Mouse (Mus musculus): ENCODE data around the gene Pip5kl1. TPM values are rescaled to one million over a fixed set of nuclear protein-coding genes. Genes with fewer than 3 reads are reported as not detected.

Pip5kl1 gene
- total RNA-seq, 2 experiments from 2014 or later = not detected

DNA sequence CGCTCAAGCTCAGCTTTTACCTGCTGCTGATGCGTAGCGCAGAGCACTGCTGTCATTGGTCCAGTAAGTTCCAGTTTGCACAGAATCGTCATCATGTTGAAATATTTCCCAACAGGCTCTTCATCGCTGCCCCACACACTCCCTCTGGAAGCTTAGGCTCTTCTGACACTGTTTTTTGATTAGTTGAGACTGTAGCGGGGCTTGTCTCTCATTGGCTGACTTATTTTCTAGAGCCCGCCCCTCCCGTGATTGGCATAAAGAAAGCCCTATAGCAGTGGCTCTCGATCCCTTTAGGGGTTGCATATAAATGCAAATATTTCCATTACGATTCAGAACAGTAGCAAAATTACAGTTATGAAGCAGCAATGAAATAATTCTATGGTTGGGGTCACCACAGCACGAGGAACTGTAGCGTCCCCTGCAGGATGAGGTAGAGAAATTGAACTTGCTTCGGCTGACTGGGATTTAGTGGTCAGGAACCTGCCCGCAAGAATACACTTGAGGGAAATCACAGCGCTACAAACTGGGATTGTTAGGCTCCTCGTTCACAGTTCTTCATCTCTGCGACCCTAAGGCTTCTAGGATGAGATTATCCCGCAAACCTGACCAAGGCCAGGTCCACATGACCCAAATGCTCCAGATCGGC is 7.0 kb downstream of the Pip5kl1 start:
- intact Hi-C loops (cut with DNase I) = loop anchor here (2.0 to 5.0 kb wide), 2 partner anchors 36 to 107 kb away; no protein-coding TSS in a partner anchor
- DNase-seq (ENCODE audit: low spot score) = no peak

DNA sequence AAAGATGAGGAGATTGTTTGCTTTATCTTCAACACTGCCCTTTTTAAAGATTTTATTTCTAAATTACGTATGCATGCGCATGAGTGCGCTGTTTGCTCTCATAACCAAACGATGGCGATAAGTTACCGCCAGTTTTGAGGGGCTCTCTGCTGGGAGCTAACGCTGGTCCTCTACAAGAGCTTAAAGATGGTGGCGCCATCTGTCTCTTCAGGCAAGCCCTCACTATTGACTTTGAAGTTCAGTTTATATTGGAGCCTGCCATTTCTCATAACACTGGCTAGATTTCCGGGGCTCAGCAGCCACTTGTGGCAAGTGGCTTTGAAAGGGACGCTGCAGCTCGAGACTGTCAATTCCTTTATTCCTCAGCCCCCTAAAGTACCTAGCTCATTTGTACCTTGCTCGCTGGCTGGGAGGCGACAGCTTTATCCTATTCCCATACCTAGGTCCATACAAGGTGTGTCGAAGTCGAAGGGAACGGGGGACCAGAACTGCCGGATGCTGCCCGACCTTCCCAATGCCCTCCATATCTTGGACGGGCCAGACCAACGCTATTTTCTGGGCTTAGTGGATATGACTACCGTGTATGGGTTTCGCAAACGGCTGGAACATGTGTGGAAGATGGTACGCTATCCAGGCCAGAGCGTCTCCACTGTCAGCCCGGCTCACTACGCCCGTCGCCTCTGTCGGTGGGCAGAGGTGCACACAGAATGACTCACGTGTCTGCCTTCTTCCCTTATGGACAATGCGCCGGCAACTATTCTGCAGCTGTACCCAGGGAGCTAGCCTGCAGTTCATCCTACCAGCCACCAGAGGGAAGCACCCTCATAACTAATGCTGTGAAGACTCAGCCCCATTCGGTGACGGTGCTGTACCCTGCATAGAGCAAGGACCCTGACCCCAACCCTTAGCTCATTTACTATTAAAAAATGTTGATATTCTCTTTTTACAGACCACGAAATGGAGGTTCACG is 8.5 kb downstream of the Pip5kl1 start:
- DNase-seq (ENCODE audit: low spot score) = peak; percentile 66
- intact Hi-C loops (cut with DNase I) = loop anchor here (1.0 to 5.0 kb wide), 3 partner anchors 19 to 106 kb away; no protein-coding TSS in a partner anchor

DNA sequence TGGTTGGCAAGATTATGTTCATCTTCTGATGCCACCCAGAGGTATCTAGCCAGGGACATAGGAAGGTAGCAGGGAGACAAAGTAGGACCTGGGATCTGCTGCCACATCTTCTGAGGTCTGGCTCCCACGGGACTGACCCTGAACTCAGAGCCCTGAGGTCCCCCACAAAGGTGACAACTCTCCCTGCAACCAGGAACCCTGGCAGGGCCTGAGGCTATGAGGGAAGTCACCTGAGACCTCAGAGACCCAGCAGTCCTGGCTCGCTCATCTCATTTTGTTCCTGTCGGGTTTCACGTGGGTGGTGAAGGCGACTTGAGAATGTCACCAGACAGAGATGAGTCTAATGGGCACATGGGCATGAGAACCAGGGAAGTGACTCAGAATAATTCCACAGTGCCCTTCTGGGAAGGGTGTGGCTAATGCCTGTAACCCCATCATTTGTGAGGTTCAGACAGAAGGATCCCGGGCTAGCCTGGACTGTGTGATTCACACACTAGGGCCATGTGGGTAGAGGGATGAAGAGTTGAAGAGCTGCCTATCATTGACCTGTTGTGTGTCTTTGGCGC is 10.6 kb downstream of the Pip5kl1 start:
- no peak for DNase-seq (ENCODE audit: low spot score)
- intact Hi-C loops (cut with DNase I) = no loop called here

DNA sequence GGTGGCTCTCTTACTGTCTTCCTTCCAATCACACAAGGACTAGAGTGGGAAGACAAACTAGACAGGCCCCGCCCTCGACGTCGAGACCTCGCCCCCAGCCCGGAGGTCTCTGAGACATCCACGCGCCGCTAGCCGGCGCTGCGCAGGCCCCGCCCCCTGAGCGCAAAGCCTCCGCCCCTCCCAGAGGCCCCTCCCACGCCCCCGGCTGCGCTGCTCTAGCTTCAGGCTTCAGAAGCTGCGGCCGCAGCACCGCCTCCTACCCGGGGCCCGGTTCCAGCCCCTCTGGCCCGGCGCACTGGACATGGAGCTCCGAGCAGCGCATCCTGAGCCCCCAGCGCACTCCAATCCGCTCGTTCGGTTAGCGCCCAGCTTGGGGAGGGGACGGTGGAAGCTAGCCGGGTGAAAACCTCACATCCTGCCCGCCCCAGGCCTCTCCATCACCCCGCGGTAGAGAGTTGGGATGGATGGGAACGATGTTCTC is 12.3 kb downstream of the Pip5kl1 start, which contains the start of gene St6galnac4:
TSS of gene St6galnac4 (plus strand) at position 225 of the 481 bp plus-strand sequence.
- intact Hi-C loops (cut with DNase I) = loop anchor here (1.0 kb wide), 1 partner anchor 17 kb away; no protein-coding TSS in a partner anchor
- DNase-seq (ENCODE audit: low spot score) = peak; percentile 86

DNA sequence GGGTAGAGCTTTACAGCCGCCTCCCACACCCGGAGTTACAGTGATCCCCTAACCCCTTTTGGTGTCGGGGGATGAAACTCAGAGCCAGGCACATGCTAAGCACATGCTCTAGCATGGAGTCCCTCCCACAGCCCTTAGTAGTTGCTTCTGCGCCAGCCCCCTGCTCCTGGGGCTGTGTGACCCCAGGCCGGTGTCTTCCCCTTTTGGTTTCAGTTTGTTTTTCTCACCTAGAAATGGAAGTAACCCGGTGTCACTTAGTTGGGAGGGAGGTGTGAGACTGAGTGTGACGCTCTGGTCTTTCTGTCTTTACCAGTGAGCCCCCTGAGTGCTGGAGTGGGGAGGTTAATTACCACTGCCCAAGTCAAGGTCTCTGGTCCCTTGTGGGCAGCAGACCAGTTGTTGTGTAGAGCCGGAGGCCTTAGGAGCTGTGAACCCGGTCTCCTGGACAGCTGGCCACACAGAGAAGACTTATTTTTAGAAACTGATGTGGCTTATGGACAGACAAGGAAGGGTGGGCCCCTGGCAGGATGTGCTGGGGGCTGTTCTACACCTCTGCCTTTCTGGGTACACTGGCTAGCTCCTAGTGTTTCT is 13.2 kb downstream of the Pip5kl1 start:
- intact Hi-C loops (cut with DNase I) = no loop called here
- DNase-seq (ENCODE audit: low spot score) = peak; percentile 48

DNA sequence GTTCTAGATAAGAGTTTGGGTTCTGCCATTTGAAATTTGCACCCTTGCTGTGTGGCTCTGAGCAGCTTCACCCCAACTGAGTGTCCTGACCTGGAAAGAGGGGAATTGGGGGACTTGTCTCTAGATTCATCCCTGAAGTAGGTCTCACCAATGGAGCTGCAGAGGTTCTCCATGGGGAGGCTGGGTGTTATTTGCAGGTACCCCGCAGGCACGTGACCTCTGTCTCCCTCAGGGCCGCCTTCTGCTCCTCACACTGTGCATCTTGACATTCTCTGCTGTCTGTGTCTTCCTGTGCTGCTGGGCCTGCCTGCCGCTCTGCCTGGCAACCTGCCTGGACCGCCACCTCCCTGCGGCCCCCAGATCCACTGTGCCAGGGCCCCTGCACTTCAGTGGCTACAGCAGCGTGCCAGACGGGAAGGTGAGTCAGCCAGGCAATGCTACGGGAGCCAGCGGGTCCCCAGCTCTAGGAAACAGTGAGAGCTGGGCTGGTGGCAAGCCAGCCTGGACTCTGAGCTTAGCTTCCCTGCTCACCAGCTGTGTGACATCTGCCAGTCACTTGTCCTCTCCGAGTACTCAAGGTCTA is 14.7 kb downstream of the Pip5kl1 start:
- peak; percentile 48 for DNase-seq (ENCODE audit: low spot score)
- intact Hi-C loops (cut with DNase I) = no loop called here

DNA sequence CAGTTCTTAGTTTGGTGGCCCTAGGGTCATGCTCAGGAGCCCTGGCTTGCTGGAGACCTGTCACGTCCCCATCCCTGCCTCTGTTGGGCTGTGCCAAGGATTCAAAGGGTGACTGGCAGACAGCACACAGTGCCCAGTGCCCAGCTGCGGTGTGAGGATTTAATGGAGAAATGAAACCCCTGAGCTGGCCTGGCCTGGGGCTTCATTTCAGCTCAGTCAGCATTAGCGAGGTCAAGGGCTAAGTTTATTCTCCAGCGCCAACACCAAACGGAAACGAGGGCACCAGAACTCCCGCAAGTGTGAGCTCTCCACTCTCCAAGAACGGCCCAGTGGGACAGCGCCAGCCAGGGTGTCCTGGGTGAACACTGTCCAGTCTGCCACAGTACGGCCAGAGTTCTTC is 15.6 kb downstream of the Pip5kl1 start:
- DNase-seq (ENCODE audit: low spot score) = no peak
- intact Hi-C loops (cut with DNase I) = no loop called here

DNA sequence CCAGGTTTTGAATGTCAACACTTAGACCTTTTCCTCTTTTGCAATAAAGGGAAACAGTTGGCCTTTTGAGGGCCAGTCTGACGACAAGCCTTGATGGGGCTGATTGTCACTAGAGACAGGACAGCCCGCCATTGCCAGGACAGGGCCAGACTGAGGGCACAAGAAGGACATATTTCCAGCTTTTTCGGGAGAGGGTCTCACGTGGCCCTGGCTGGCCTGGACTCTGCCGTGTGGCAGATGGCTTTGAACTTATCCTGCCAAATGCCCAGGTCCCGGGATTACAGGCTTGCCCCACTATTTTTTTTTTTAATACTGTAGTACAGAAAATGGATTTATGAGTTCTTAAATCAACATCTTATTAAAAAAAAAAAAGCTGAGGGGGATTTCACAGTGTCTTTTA is 16.7 kb downstream of the Pip5kl1 start:
- intact Hi-C loops (cut with DNase I) = no loop called here
- DNase-seq (ENCODE audit: low spot score) = no peak

DNA sequence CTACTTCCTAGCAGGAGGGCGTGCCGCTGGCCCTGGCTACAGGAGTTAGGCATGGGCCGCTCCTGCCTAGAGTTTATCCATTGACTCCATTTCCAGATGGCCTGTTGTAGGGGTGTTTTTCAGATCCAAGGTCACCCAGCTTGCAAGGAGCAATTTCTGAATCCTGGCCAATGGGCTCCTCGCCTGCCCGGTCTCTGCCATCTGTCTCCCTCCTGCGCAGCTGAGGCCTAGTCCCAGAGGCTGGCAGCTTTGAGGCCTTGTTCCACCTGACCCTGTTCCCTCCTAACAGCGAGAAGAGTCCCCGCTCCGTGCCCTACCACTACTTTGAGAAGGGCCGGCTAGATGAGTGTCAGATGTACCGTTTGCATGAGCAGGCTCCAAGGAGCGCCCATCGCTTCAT is 22.1 kb downstream of the Pip5kl1 start:
- intact Hi-C loops (cut with DNase I) = no loop called here
- DNase-seq (ENCODE audit: low spot score) = no peak

DNA sequence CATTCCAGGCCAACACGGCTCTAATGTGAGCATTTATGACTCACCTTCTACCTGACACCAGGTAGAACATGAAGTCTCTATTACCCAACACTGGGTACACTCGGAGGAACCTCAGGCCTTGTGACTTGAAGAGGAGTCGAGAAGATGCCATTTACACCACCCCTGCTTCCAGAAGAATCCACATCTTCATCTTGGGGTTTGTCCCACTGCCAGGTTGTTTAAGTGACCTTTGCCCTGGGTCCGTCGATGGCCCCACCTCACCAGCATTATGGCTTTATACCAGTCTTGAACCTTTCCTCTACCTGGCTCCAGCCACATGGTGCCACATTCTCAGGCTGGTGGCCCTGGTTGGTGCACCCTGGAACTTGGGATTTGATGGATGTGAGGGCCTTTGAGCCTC is 22.7 kb downstream of the Pip5kl1 start:
- intact Hi-C loops (cut with DNase I) = no loop called here
- no peak for DNase-seq (ENCODE audit: low spot score)

DNA sequence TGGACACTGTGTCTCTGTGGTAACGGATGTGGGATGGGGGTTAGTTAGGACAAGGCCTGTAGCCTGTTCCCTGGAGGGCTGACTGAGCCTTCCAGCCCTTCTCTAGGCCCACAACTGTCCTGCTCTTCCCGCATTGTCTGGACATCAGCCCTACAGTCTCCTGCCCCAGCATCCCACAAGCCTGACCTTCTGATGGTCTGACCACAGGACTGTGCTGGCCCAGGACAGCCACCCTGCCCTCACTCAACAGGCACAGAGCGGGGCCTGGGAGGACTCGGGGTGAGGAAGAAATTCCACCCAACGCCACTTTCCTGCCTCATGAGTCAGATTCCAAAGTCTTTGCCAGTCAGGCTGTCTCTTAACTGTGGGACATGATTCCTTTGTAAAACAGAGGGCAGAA is 23.1 kb downstream of the Pip5kl1 start:
- intact Hi-C loops (cut with DNase I) = no loop called here
- DNase-seq (ENCODE audit: low spot score) = no peak

DNA sequence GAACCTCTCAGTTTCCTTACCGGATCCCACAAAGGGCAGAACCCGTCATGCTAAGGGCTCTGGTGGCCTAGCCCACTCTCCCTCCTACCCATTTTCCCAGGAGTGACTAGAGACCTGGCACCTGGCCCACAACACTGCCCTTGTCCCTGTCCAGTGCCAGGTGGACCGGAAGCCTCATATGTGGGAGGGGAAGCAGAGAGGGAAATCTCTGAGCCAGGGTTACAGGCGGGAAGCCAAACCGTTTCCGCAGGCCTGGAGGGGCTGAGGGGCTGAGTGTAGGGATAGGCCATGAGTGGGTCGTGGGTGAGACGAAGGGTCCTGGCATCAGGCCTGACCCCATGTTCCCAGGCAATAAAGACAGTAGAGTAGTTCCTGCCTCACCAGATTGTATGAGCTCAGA is 23.9 kb downstream of the Pip5kl1 start:
- intact Hi-C loops (cut with DNase I) = no loop called here
- no peak for DNase-seq (ENCODE audit: low spot score)

DNA sequence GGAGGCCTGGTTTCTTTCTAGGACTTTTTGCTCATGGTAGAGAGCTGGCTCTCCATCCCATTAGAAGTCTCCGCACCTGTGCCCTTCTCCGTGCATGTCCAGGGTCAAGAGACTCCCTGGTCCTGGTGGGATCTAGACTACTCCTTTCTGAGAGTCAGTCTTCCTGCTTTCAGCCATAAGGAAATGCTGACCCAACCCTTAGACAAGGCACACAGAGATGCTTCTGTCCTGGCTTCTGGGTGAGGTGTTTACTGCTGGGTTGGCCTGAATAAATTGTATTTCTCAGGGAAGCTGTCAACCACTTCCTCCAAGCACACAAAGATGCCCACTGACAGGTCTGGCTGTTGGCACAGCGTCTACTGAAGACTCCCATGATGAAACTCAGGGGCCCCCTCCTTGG is 24.8 kb downstream of the Pip5kl1 start, which contains the start of gene St6galnac6:
TSS of gene St6galnac6 (plus strand) at position 301 of the 400 bp plus-strand sequence.
- intact Hi-C loops (cut with DNase I) = no loop called here
- no peak for DNase-seq (ENCODE audit: low spot score)

DNA sequence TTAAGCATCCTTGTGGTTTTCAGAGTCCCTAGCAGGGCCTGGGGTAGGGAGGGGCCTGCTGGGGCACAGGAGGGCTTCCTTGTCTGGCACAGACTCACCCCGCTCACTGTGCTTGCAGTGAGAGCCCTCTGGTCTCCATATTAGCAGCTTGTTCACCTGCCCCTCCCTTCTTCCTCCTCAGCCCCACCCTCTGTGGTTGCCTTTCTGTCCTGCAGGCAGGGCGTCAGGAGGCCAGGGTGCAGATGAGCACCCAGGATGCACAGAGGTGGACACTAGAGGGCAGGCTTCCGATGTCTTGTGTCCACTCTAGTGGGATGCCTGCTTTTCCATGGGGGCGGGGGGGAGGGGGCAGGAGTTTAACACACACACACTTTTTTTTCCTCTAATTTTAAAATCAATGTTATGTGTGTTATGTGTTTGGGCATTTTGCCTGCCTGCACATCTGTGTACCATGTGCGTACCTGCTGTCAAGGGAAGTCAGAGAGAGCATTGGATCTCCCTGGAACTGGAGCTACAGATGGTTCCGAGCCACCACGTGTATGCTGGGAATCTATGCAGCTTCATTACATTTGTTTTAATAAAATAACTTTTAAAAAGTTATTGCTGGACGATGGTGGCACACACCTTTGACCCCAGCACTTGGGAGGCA is 26.9 kb downstream of the Pip5kl1 start:
- DNase-seq (ENCODE audit: low spot score) = no peak

DNA sequence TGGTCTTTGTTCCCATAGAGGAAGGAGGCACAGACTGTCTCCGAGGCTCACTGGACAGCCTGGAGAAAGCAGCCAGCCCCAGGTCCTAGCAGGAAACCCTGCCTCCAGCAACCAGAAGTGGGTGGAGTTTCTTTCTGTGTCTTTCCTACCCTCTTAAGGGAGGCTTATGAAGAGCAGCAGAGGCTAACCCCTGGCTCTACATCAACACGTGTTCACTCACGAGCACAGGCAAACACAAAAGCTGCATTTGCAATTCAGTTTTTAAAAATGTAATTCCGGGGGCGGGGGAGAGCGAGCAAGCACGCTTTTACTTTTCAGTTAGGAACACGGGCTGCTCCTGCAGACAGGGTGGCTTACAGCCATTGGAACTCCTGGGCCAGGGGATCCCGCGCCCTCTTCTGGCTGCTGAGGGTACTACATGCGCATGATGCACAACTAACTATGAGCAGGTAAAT is 28.0 kb downstream of the Pip5kl1 start:
- peak; percentile 70 for DNase-seq (ENCODE audit: low spot score)
- intact Hi-C loops (cut with DNase I) = loop anchor here (1.0 kb wide), 1 partner anchor 19 kb away; no protein-coding TSS in a partner anchor

More for the DNA sequence above, 26.9 kb downstream of the Pip5kl1 start:
- intact Hi-C loops (cut with DNase I) = loop anchor here (1.0 kb wide), 1 partner anchor 18 kb away; no protein-coding TSS in a partner anchor

DNA sequence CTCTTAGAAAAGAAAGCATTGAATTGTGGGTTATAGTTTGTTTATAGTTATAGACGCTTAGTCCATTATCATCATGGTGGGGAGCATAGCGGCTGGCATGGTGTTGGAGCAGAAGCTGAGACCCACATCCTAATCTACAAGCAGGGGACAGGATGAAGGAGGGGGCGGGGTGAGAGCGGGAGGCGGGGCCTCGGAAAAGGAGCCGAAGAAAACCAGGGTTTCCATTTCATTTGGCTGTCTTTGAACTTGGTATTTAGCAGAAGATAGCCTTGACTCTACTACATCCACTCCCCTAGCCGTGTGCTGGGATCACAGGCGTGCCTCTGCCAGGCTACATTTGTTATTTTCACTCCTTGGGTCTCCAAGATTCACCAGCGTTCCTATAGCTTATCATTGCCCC is 30.0 kb downstream of the Pip5kl1 start:
- no peak for DNase-seq (ENCODE audit: low spot score)
- intact Hi-C loops (cut with DNase I) = loop anchor here (1.0 kb wide), 1 partner anchor 18 kb away; no protein-coding TSS in a partner anchor

DNA sequence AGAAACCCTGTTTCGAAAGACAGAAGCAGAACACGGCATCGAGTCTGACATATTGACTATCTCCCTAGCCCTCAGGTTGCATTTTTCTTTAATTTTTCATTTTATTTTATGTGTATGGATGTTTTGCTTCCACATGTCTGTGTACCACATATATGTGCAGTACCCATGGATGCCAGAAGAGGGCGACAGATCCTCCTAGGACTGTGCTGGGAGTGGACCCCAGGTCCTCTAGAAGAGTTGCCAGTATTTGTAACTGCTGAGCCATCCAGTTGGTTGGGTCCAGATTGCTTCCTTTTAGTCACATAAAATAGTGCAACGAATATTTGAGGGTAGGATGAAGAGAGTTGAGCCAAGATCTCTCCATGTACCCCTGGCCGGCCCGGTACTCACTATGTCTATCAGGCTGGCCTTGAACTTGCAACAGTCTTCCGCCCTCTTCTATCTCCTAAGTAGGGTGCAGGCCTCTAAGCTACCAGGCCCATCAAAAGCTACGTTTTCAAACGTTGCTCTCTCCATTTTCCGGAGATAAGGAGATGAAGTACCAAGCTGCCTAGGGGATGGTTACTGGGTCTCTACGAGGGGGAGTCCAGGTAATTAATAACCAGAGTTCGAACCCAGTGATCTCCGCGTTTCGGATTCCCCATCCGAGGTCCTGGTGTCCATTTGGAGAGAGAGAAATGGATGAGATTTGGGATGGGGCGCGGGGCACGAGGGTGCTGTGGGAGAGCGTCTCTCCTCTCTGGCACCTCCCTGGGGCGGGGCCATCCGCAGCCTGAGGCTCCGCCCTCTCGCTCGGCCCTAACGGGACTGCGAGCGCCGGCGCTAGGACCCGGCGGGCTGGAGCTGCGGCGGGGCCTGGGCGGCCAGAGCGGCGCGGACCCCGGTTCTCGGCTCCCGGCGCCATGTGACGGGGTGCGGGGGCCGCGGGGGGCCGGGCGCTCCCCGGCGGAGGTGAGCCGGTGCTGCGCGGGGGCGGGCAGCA is 31.9 kb downstream of the Pip5kl1 start:
- intact Hi-C loops (cut with DNase I) = no loop called here

More for the DNA sequence above, 31.9 kb downstream of the Pip5kl1 start:
- DNase-seq (ENCODE audit: low spot score) = peak; percentile 81
